Mouse (Mus musculus): ENCODE measurements around the gene Lrrc40. TPM values are rescaled to one million over a fixed set of nuclear protein-coding genes. Genes with fewer than 3 reads are reported as not detected.

Lrrc40 gene
- total and polyA plus RNA-seq, 3 experiments: 33.0 to 105 (median 60.4) TPM

DNA sequence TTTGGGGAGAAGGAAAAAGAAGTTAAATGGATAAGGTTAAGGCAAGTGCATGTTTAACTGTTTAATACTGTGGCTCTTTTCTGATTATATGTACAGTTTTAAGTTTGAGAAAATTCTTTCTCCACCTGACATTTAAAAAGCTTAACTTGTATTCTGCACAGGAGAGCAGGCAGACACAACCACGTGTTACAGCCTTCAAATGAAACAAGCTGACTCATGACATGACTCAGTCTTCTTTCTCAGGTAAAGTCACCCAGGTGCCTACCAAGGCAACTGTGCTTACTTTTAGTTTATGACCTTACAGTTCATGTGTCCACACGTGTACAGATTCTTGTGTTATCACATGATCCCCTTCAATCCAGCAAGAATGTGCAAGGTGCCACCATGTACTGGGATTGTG lies 67.0 kb downstream of the Lrrc40 start:
- DNase-seq (ENCODE audit: low spot score): no peak
- H3K4me1 ChIP-seq (ENCODE audit: insufficient read depth, low read depth, low read length): no peaks in the 10 kb centered on the region
- no peaks in the 10 kb centered on the region for H3K9me3 ChIP-seq (replicated peaks)
- no peak for TF ChIP-seq GATA1 (IDR thresholded peaks at IDR 0.05; ENCODE audit: borderline replicate concordance, low read length)
- no peak for TF ChIP-seq GATA2 (IDR thresholded peaks at IDR 0.05; ENCODE audit: borderline replicate concordance, low read depth, low read length)
- no peak for TF ChIP-seq CTCF (IDR thresholded peaks at IDR 0.05; ENCODE audit: low read depth, low read length)
- TF ChIP-seq POLR2AphosphoS5 (IDR thresholded peaks at IDR 0.05; ENCODE audit: insufficient replicate concordance, low read depth, low read length): no peak
- TF ChIP-seq TAL1 (conservative IDR thresholded peaks at IDR 0.05; ENCODE audit: low read depth, low read length): no peak
- no peaks in the 10 kb centered on the region for H3K36me3 ChIP-seq (replicated peaks)
- no peak overlapping the region for H3K4me3 ChIP-seq (ENCODE audit: low read depth, low read length)
- H3K27me3 ChIP-seq (ENCODE audit: insufficient read depth, low read length): peaks cover 3% of the 10 kb centered on the region; the same call in 1 of the 2 replicates
- ATAC-seq (ENCODE audit: extremely low read depth, insufficient number of reproducible peaks, low FRiP score, poor library complexity, severe bottlenecking): no peak

DNA sequence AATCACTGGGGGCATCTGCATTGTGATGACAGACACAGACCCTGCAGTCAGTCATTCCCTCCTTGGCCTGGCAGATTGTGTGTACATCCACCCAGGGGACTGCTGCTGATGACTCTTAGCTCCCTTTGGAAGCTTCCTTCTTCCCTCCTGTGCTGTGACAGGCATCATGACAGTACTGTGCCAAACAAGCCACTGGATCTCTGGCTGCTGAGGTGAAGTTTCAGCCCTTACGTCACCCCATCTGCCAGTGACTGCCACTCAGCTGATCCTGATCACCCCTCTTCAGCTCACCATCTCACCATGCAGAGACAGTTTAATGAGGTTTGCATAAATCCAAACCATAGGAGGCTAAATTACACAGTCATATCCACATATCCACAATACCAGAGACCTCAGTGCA lies 68.8 kb downstream of the Lrrc40 start:
- H3K4me3 ChIP-seq (ENCODE audit: low read depth, low read length): no peak overlapping the region
- TF ChIP-seq CTCF (IDR thresholded peaks at IDR 0.05; ENCODE audit: low read depth, low read length) (no peak), GATA1 (IDR thresholded peaks at IDR 0.05; ENCODE audit: borderline replicate concordance, low read length) (no peak), POLR2AphosphoS5 (IDR thresholded peaks at IDR 0.05; ENCODE audit: insufficient replicate concordance, low read depth, low read length) (no peak), TAL1 (conservative IDR thresholded peaks at IDR 0.05; ENCODE audit: low read depth, low read length) (no peak), GATA2 (IDR thresholded peaks at IDR 0.05; ENCODE audit: borderline replicate concordance, low read depth, low read length) (no peak)
- no peak for DNase-seq (ENCODE audit: low spot score)

More for the DNA sequence above, 68.8 kb downstream of the Lrrc40 start:
- ATAC-seq (ENCODE audit: extremely low read depth, insufficient number of reproducible peaks, low FRiP score, poor library complexity, severe bottlenecking): no peak
- Histone ChIP-seq H3K4me1 (ENCODE audit: insufficient read depth, low read depth, low read length) (no peaks in the 10 kb centered on the region), H3K27me3 (ENCODE audit: insufficient read depth, low read length) (peaks cover 3% of the 10 kb centered on the region; the same call in 1 of the 2 replicates), H3K9me3 (replicated peaks) (no peaks in the 10 kb centered on the region), H3K36me3 (replicated peaks) (no peaks in the 10 kb centered on the region)

Other genes starting within 250 kb of the Lrrc40 start
- gene Cth, start 111.6 kb upstream of the Lrrc40 start, total RNA-seq (2014; fragmentation: Nextera tagmentation): not detected in 2 replicates
- 0.23 TPM in 1 of 2 replicates, not detected in the other for gene Cth, start 111.6 kb upstream of the Lrrc40 start, total RNA-seq (2017)
- not detected in 2 replicates for gene Cth, start 111.6 kb upstream of the Lrrc40 start, polyA plus RNA-seq (2012)
- 82.8 and 99.3 TPM in 2 replicates for gene Ankrd13c, start 89.4 kb upstream of the Lrrc40 start, total RNA-seq (2014; fragmentation: Nextera tagmentation)
- 36.4 and 51.3 TPM in 2 replicates for gene Ankrd13c, start 89.4 kb upstream of the Lrrc40 start, total RNA-seq (2017)
- 31.3 and 36.1 TPM in 2 replicates for gene Ankrd13c, start 89.4 kb upstream of the Lrrc40 start, polyA plus RNA-seq (2012)
- gene Srsf11, start within 50 bp of the Lrrc40 start, total RNA-seq (2014; fragmentation: Nextera tagmentation): 399 and 426 TPM in 2 replicates
- 220 and 239 TPM in 2 replicates for gene Srsf11, start within 50 bp of the Lrrc40 start, total RNA-seq (2017)
- 87.1 and 90.8 TPM in 2 replicates for gene Srsf11, start within 50 bp of the Lrrc40 start, polyA plus RNA-seq (2012)

Measured in G1E (cell line).